Mouse (Mus musculus): ENCODE results near the gene Cnn3. TPM values are rescaled to one million over a fixed set of nuclear protein-coding genes. Genes with fewer than 3 reads are reported as not detected.

Gene Cnn3
- polyA plus RNA-seq, 1 experiment from 2014 or later: 423 TPM

- Histone ChIP-seq H3K4me2 (no peak overlapping the region), H3K4me1 (replicated peaks) (no peaks in the 10 kb centered on the region), H3K27me3 (no peaks in the 10 kb centered on the region), H3K9ac (no peak overlapping the region), H3K27ac (replicated peaks) (no peak overlapping the region), H3K9me3 (no peaks in the 10 kb centered on the region), H3K36me3 (peaks cover 29% of the 10 kb centered on the region), H3K4me3 (no peak overlapping the region)
- 88% methylated on average over 16 of the region's 16 CpGs for WGBS
- no peak; the same call in 1 of the 2 replicates for ATAC-seq (ENCODE audit: low FRiP score, low read depth)
Observed at GRCm38 (mm10) chr3:121460473-121461193, 34.3 kb downstream of the Cnn3 start.

DNA sequence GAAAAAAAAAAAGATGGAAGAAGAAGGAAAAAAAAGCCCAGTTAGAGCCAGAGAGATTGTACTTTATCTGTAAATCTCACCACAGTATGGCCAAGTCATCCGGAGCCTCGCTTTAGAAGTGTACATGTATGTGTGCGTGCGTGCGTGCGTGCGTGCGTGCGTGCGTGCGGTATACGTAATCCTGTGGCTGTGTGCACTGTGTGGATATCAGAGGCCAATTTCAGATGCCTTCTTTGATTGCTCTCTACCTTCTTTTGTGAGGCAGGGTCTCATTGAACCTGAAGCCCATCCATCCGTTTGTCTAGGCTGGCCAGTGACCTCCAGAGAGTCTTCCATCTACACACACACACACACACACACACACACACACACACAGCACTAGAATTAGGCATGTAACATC lies 35.2 kb downstream of the Cnn3 start:
- WGBS: 92% methylated on average over 13 of the region's 13 CpGs
- Histone ChIP-seq H3K4me1 (replicated peaks) (no peaks in the 10 kb centered on the region), H3K4me3 (no peak overlapping the region), H3K27me3 (no peaks in the 10 kb centered on the region), H3K36me3 (peaks cover 20% of the 10 kb centered on the region), H3K9ac (no peak overlapping the region), H3K27ac (replicated peaks) (no peak overlapping the region), H3K9me3 (no peaks in the 10 kb centered on the region), H3K4me2 (no peak overlapping the region)
- no peak for ATAC-seq (ENCODE audit: low FRiP score, low read depth)

GRCm38 (mm10) chr3:121462782-121463181 lies 36.5 kb downstream of the Cnn3 start:
- no peaks in the 10 kb centered on the region for H3K27me3 ChIP-seq
- ATAC-seq (ENCODE audit: low FRiP score, low read depth): no peak
- no peak overlapping the region for H3K9ac ChIP-seq
- no peak overlapping the region for H3K4me3 ChIP-seq
- H3K36me3 ChIP-seq: peaks cover 8% of the 10 kb centered on the region
- 91% methylated on average over 3 of the region's 3 CpGs for WGBS
- no peak overlapping the region for H3K4me2 ChIP-seq
- H3K27ac ChIP-seq (replicated peaks): no peak overlapping the region
- H3K9me3 ChIP-seq: no peaks in the 10 kb centered on the region
- no peaks in the 10 kb centered on the region for H3K4me1 ChIP-seq (replicated peaks)

DNA sequence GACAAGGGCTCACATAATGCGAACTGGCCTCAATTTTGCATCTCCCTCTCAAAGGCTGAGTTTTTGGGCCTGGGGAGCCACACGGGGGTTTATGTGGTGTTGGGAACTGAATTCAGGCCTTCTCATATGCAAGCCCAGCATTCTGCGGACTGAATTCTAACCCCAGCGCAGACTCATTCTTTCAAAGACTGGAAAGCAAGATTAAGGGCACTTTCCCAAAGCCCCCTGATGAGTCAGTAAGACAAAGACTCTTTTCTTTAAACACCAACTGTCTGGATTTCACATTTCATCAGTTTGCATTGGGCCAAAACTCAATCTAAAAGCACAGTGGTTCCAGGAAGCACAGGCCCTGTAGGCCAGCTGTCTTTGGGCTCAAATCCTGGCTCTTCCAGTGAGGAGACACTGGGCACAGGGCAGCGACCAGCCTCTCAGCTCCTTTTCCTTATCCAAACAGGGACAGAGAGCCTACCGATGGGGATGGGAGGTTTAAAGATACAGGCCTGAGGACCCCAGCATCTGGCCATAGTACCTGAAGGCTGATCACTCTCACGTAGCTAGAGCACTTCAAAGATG lies 38.5 kb downstream of the Cnn3 start:
- no peaks in the 10 kb centered on the region for H3K9me3 ChIP-seq
- no peak overlapping the region for H3K4me2 ChIP-seq
- H3K9ac ChIP-seq: no peak overlapping the region
- no peaks in the 10 kb centered on the region for H3K27me3 ChIP-seq
- no peaks in the 10 kb centered on the region for H3K36me3 ChIP-seq
- WGBS: 35% methylated on average over 7 of the region's 7 CpGs
- H3K4me3 ChIP-seq: no peak overlapping the region
- ATAC-seq (ENCODE audit: low FRiP score, low read depth): no peak
- peaks cover 8% of the 10 kb centered on the region for H3K4me1 ChIP-seq (replicated peaks)
- H3K27ac ChIP-seq (replicated peaks): peak overlapping the region; percentile 77

DNA sequence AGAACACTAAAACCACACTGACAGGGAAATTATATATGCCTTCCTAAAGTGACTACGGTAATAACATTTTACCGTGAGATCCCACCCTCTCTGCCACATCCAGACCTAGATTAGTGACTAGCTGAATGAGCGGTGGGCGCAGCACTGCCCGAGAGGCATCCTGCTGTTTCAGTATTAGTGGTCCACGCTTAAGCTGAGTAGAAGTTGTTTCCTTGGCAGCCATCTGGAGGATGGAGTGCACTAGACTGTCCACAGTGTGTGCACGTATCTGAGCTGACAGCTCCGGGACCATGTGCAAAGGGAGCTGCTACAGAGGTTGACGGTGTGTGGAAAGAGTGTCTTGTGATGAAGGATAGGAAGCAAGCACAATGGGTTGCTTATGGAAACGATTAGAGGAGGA lies 39.5 kb downstream of the Cnn3 start:
- H3K36me3 ChIP-seq: no peaks in the 10 kb centered on the region
- 0 out of 2 replicates have a peak overlapping the region, but pooled peaks have one; percentile 77 for H3K27ac ChIP-seq (replicated peaks)
- WGBS: 51% methylated on average over 10 of the region's 10 CpGs
- no peaks in the 10 kb centered on the region for H3K27me3 ChIP-seq
- peak; percentile 32; the same call in 1 of the 2 replicates for ATAC-seq (ENCODE audit: low FRiP score, low read depth)
- peaks cover 8% of the 10 kb centered on the region for H3K4me1 ChIP-seq (replicated peaks)
- H3K4me3 ChIP-seq: no peak overlapping the region
- no peaks in the 10 kb centered on the region for H3K9me3 ChIP-seq
- H3K4me2 ChIP-seq: no peak overlapping the region
- H3K9ac ChIP-seq: no peak overlapping the region

DNA sequence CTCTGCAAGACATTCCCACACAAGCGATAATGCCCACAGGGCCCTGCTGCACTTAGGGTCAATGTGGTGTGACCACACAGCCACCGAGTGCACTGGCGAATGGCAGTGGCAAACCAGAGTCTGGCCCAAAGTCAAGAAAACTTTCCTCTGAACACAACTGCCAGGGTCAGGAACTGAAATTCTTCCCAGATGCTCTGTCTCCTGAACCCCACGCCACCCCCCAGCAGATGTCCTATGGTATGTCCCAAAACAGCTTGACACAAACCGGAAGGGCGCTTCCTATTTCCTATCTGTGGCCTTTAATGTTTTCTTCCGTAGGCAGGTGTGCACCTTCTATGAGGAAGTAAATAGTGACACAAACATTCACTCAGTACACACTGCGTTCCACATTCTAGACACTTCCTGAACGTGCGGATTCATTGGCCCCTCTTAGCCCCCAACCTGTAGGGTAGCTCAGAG lies 40.8 kb downstream of the Cnn3 start:
- 84% methylated on average over 10 of the region's 10 CpGs for WGBS
- no peak overlapping the region for H3K9ac ChIP-seq
- H3K4me1 ChIP-seq (replicated peaks): peaks cover 8% of the 10 kb centered on the region
- no peak overlapping the region for H3K4me3 ChIP-seq
- no peaks in the 10 kb centered on the region for H3K9me3 ChIP-seq
- no peak overlapping the region for H3K4me2 ChIP-seq
- no peak overlapping the region for H3K27ac ChIP-seq (replicated peaks)
- no peaks in the 10 kb centered on the region for H3K27me3 ChIP-seq
- ATAC-seq (ENCODE audit: low FRiP score, low read depth): no peak
- no peaks in the 10 kb centered on the region for H3K36me3 ChIP-seq

GRCm38 (mm10) chr3:121468136-121468535 lies 41.8 kb downstream of the Cnn3 start:
- Histone ChIP-seq H3K36me3 (no peaks in the 10 kb centered on the region), H3K4me2 (no peak overlapping the region), H3K4me1 (replicated peaks) (peaks cover 8% of the 10 kb centered on the region), H3K4me3 (no peak overlapping the region), H3K27me3 (no peaks in the 10 kb centered on the region), H3K27ac (replicated peaks) (no peak overlapping the region), H3K9me3 (no peaks in the 10 kb centered on the region), H3K9ac (no peak overlapping the region)
- ATAC-seq (ENCODE audit: low FRiP score, low read depth): no peak
- WGBS: 16% methylated on average over 1 of the region's 2 CpGs

GRCm38 (mm10) chr3:121469185-121469975 lies 43.1 kb downstream of the Cnn3 start:
- peak overlapping the region; percentile 21; the same call in 1 of the 2 replicates for H3K4me2 ChIP-seq
- 7% methylated on average over 13 of the region's 13 CpGs for WGBS
- H3K36me3 ChIP-seq: no peaks in the 10 kb centered on the region
- no peaks in the 10 kb centered on the region for H3K9me3 ChIP-seq
- peak overlapping the region; percentile 70 for H3K27ac ChIP-seq (replicated peaks)
- peaks cover 8% of the 10 kb centered on the region for H3K4me1 ChIP-seq (replicated peaks)
- no peaks in the 10 kb centered on the region for H3K27me3 ChIP-seq
- H3K4me3 ChIP-seq: no peak overlapping the region
- H3K9ac ChIP-seq: no peak overlapping the region
- peak; percentile 86 for ATAC-seq (ENCODE audit: low FRiP score, low read depth)

DNA sequence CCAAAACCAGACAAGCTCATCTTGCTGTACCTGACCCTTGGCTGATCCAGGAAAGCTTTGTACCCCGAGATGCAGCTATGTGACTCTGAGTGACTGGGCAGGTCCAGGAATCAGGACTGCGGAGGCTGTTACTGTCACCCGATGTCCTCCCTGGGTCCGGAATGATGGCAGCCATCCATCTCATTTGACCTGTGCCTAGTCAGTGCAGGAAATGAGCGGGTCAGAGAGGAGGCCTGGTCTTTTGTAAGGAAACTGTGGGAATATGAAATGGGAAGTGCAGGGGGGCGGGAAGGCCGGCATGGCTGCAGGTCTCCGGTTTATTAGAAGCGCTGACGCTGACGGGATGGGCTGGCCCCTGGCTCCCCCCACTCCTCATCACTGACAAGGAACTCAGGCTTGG lies 45.4 kb downstream of the Cnn3 start:
- Histone ChIP-seq H3K4me2 (no peak overlapping the region), H3K27me3 (no peaks in the 10 kb centered on the region), H3K9me3 (no peaks in the 10 kb centered on the region), H3K4me1 (replicated peaks) (peaks cover 8% of the 10 kb centered on the region), H3K9ac (no peak overlapping the region), H3K36me3 (no peaks in the 10 kb centered on the region), H3K4me3 (no peak overlapping the region), H3K27ac (replicated peaks) (no peak overlapping the region)
- no peak for ATAC-seq (ENCODE audit: low FRiP score, low read depth)
- 71% methylated on average over 11 of the region's 11 CpGs for WGBS

DNA sequence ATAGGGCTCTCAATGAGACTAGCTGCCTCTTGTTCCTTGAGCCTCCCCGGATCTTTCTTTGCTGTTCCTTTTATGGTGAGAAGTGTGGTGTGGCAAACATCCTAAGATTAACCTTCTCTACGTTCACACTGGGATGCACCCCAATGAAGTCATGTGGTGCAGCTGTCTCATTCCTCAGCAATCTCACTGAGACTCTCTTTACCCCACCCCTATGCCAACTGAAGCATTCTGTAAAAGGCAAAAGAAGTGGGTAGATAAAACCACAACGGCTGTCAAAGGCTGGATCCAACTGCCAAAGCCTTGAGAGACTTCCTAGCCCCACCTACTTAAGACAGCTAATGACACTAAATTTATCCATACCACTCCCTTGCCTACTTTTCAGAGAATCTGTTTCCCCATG lies 48.4 kb downstream of the Cnn3 start:
- no peak overlapping the region for H3K27ac ChIP-seq (replicated peaks)
- no peak overlapping the region for H3K4me3 ChIP-seq
- 67% methylated on average over 3 of the region's 3 CpGs for WGBS
- H3K9ac ChIP-seq: no peak overlapping the region
- H3K27me3 ChIP-seq: no peaks in the 10 kb centered on the region
- H3K36me3 ChIP-seq: no peaks in the 10 kb centered on the region
- no peak for ATAC-seq (ENCODE audit: low FRiP score, low read depth)
- no peaks in the 10 kb centered on the region for H3K9me3 ChIP-seq
- H3K4me1 ChIP-seq (replicated peaks): 0 out of 2 replicates have a peak, but pooled peaks cover under 1% of the 10 kb centered on the region
- no peak overlapping the region for H3K4me2 ChIP-seq

DNA sequence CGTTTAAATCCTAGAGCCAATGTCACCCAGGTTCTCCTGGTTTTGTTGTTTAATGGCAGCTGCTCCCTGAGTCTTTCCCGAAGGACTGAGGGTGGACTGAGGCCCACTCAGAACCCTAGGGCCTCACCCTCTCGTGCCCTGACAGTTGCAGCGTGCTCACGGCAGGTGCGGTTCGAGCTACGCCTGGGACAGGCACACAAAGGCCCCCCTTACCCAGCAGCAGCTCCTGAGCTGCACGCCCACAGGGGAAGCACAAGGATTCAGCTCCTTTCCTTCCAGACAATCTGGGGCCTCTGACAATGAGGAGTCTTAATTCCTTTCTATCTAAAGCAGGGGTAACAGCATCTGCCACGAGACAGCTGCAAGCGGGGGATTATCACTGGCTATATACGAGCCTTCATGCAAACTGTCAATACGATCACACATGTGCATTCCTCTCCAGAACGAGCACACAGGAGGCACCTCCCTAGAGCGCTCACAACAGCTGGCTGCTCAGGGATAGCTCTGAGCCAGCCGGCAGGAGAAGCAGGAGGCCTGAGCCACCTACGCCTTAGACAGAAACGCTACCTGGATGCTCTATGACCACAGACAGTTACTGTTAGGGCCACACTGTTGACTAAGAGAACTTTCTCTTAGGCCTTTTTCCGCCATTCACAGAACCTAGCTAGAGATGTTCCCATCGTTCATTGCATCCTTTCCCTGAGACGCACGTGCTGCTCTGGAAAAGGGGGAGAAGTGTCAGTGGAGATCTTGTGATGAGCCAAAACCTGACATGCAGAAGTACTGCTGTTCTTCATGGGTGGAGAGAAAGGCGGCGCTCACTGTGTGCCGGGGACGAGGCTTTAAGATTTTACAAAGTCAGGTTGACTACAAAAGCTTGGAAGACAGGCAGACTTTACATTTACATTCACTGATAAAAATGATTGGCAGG lies 54.0 kb downstream of the Cnn3 start:
- Histone ChIP-seq H3K4me3 (no peak overlapping the region), H3K27ac (replicated peaks) (no peak overlapping the region), H3K36me3 (no peaks in the 10 kb centered on the region), H3K9me3 (no peaks in the 10 kb centered on the region), H3K4me1 (replicated peaks) (peaks cover 25% of the 10 kb centered on the region), H3K4me2 (no peak overlapping the region), H3K9ac (no peak overlapping the region), H3K27me3 (no peaks in the 10 kb centered on the region)
- 43% methylated on average over 26 of the region's 26 CpGs for WGBS
- peak; percentile 14 for ATAC-seq (ENCODE audit: low FRiP score, low read depth)
